Mouse (Mus musculus) CD4-positive helper T cell, adult 2 months (primary cell): ENCODE measurements around the gene Tcte2.
"Not testable (repeated sequence)": the region's sequence is repeated elsewhere in the genome, so short reads cannot be mapped to it uniquely, and the experiment has no call there.

ENCODE experiments used
- DNase-seq: peaks from one replicate; pipeline ENCODE4 v3.0.0-alpha.2; 2012; ENCODE audit warnings: low read depth, missing footprints, low spot score

The Tcte2 gene

DNA sequence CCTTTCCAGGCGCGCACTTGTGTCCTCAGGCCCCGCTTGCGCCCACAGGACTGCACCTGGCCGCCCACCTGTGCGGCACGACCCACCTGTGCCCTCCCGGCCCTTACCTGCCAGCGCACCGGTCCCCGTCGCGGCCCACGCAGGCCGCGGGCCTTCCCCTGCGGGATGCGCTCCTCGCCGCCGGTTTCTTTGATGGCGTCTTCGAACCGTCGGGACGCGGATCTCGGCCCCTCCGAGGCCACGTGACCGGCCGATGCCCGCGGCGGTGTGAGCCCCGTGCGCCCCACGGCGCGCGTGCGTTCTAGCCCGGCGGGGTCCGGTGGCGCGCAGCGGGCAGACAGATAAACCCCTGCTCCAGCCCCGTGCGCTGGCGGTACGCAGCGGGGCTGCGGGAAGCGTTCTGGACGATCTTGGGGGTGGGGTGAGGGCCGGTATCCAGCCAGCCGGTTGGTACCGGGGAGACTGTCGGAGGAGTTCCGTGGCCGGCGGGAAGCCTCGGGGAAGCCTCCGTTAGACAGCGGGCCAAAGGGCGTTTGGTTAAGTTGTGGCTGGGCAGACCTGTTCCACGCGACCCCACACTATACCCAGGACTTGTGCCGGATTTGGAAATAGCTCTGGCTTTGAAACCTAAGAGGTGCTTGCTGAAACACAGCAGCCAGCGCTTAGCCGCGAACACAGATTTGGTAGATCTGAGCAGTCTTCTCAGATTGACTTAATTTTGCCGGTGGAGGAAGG, at the start of gene Tcte2:
Tcte2 (minus strand) TSS at position 647 of the 735 bp plus-strand sequence.
- peak; percentile 29 for DNase-seq

DNA sequence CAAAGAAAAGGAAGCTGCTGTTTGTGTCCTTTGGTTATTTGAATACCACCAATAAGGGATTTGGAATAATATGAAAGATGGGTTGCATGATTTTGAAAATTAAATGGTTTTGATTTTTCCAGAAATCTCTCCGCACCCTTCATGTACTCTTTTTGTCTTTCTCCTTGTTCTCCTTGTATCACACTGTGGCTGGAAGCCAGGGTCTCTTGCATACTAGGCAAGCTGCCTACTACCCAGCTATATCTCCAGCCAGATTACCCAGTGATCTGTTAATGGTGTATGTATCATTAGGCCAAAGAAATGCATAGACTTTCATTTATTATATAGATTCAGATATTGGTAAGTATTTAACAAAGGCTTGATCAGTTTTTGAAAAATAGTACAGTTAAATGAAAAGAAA, 44.4 kb upstream of the Tcte2 start:
- DNase-seq, result no peak

- DNase-seq, result no peak
Measured at GRCm38 (mm10) chr17:13802836-13803408, 41.3 kb upstream of the Tcte2 start.

GRCm38 (mm10) chr17:13797691-13798090, 36.1 kb upstream of the Tcte2 start:
- no peak for DNase-seq

GRCm38 (mm10) chr17:13790033-13790432, 28.4 kb upstream of the Tcte2 start:
- not testable (repeated sequence) for DNase-seq

GRCm38 (mm10) chr17:13783469-13783868, 21.8 kb upstream of the Tcte2 start:
- DNase-seq, result no peak

DNA sequence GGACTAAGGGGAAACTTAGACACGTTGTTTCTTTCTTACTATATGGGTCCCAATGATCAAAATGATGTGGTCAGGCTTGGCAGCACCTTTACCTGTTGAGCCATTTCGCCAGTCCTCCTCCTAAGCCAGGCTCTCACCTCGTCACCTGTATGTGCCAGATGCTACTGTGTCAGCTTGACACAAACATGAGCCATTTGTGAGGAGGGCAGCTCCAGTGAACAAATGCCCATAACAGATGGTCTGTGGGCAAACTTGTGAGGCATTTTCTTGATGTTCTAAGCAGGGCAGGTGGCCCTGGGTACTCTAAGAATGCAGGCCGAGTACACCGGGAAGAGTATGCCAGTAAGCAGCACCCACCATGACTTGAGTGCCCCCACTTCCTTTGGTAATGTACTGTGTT, 20.3 kb upstream of the Tcte2 start:
- no peak for DNase-seq

DNA sequence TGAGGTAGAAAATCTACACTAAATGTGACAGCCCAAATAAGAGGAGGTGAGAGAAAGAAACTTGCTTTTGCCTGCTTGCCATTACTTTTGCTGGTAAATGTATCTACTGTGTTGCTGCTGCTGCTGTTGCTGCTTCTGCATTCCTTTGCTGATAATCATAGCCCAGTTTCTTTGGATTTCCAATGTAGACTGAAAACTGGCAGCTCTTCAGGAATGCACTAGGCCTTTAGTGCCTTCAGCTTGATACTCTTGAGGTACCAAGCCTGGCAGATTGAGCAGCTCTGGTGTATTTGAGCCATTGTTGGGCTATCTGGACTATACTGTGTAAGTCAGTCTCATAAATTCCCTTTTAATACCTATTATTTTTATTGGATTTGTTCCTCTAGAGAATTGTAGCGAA, 17.2 kb upstream of the Tcte2 start:
- no peak for DNase-seq

GRCm38 (mm10) chr17:13777676-13778075, 16.1 kb upstream of the Tcte2 start:
- DNase-seq, result no peak

DNA sequence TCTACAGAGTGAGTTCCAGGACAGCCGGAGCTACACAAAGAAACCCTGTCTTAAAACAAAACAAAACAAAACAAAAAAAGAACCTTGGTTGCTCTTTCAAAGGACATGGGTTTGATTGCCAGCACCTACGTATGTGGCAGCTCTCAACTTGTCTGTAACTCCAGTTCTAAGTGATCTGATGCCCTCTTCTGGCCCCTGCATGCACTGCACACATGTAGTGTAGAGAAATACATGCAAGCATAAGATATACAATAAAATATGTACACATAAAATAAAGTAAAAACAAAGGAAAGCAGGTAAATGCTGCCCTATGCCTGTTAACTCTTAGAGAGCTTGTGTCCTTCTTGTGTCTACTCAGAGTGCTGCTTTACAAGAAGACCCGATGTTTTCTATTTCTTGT, 7.6 kb upstream of the Tcte2 start:
- no peak for DNase-seq

GRCm38 (mm10) chr17:13768531-13768930, 6.9 kb upstream of the Tcte2 start:
- DNase-seq, result no peak

DNA sequence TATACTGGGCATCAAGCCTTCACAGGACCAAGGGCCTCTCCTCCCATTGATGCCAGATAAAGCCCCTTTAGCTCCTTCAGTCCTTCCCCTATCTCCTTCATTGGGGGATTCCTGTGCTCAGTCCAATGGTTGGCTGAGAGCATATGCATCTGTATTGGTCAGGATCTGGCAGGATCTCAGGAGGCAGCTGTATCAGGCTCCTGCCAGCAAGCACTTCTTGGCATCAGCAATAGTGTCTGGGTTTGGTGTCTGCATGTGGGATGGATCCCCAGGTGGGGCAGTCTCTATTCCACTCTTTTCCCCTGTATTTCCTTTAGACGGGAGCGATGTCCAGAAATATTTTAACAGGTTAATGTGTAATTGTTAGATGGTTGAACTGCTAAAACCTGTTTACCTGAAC, 3.3 kb upstream of the Tcte2 start:
- DNase-seq, result not testable (repeated sequence)

GRCm38 (mm10) chr17:13763819-13764218, 2.2 kb upstream of the Tcte2 start:
- DNase-seq, result no peak

- DNase-seq, result peak; percentile 22
Measured at GRCm38 (mm10) chr17:13760675-13761178, 898 bp downstream of the Tcte2 start.

DNA sequence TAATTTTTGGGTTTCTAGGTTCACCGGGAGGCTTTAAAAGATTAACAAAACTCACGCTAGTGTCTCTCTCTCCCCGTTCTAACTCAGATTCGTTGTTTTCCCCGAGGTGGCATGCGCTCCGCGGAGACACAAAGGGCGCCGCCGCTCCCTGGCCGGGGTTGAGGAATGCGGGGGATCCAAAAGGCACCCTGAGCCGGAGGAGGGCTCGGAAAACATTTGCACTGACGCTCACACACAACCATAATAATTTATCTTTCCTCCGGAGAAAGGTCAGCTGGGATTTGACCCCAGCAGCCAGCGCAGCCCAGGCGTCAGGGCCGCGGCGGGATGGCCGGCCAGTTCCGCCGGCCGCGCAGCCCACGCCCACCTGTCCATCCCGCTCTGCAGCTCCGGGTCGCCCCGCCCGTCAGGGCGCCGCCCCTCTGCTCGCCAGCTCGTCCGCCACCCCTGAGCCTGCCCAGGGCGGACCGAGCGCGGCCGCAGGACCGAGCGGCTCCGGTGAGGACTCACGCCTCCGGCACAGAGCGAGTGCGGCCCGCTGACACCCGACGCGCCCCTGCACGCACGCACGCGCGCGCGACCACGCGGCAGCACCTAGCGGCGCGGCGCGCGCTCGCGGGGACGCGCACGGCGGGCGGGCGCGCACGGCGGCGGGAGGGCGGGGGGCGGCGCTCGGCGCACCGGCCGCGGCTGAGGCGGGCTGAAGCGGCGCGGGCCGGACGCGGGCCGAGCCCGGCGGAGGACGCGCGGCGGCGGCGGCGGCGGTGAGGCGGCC, 1.6 kb downstream of the Tcte2 start, which contains the start of gene Afdn:
Afdn (plus strand) TSS at position 687 of the 775 bp plus-strand sequence.
- DNase-seq, result peak; percentile 50

GRCm38 (mm10) chr17:13759156-13759852, 2.3 kb downstream of the Tcte2 start:
- DNase-seq, result no peak

DNA sequence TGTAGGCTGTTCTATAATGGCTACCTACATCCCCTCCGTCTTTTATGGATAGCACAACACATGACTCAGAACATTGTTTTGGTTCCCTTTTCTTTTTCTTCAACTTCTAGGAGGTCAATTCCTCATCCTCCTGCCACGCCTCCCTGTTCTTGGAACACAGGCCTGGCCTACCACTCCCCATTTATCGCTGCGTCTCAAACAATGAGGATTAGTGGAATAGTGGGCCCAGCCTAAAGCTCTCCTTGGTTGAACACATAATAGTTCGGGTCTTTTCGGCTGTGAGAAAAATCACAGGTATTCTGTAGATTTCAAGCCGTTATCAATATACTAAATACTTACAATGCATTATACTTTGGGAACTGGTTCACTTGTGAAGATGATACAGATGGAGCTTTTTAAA, 3.0 kb downstream of the Tcte2 start:
- DNase-seq, result no peak

DNA sequence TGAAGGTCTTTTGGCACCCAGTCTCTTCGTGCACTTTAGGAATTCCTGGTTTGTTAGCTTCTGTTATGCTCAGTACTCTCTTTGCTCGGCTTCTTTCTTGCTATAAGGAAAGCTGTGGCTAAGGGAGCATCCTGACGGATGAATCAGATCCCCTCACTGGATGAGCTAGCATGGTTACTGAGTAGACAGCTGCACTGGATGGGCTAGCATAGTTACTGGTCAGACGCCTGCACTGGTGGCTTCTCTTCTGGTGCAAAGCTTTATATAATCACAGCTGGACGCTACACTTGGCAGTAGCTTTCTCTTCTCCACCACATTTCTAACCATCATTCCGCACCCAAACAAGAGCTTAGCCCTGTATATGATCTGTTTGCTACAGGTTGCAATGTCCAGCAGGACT, 6.7 kb downstream of the Tcte2 start:
- no peak for DNase-seq

DNA sequence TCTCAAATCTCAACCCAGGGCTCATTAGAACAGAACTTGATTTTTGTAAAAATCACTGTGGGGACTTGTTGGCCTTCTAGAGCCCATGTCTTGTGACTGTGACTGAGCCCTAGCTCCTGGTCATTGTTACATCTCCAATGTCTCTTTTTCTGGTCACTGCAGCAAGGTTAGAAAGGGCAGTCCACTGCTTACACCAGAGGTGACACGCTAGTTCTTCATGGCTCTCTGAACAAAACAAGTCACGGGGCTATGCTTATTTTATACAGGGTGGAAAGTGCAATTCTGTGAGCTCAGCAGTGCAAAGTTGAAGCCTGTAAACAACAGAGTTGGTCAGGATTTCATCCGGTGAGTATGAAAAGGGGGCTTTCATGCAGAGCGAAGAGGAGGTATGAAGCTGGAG, 7.7 kb downstream of the Tcte2 start:
- no peak for DNase-seq

DNA sequence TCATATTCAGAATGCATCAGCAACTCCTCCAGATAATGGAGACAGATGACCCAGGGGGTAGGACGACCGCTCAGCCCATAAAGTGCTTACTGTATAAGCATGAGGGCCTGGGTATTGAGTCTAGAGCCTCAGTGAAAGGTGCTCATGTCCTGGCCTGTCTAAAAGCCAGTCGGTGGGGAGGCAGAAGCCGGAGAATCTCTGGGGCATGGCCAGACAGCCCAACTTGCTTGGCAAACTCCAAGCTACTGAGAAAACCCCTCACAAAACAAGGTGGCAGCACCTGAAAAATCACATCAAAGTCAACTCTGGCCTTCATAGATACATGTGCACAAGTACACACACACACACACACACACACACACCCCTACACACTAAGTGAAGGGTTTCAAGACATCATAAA, 12.6 kb downstream of the Tcte2 start:
- DNase-seq, result no peak

DNA sequence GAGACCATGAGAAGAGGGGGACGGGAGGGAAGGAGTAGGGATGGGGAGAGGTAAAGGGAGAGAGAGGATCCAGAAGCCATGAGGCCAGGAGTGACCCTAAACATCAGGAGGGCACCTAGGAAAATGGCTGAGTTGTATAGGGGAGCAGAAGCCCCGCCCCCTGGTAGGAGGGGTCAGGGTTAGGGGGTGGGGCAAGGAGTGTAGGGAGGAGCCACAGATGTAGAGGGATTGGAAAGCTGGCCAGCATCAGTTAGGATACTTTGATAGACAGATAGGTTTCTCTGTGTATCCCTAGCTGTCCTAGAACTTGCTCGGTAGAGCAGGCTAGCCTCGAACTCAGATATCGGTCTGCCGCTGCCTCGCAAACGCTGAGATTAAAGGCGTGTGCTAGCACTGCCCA, 13.9 kb downstream of the Tcte2 start:
- DNase-seq, result no peak

DNA sequence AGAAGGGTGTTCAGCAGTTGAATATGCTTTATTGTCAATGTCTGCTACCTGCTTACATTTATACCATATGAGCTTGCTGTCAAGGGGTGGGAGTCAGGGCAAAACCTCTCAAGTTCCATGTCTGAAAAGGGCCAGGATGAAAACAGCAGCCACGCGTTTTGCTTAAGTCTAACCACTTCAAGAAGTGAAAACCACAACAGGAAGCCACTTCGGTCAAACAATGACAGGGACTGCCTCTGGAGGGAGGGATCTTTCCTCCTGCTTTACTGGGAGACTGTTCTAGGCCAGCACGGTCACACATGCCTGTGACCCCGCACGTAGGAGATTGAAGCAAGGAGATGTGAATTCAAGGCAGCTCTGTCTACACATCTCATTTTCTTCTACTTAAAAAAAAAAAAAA, 15.3 kb downstream of the Tcte2 start:
- peak; percentile 32 for DNase-seq
